Mouse (Mus musculus): ENCODE data around the gene B3galt4.

DNA sequence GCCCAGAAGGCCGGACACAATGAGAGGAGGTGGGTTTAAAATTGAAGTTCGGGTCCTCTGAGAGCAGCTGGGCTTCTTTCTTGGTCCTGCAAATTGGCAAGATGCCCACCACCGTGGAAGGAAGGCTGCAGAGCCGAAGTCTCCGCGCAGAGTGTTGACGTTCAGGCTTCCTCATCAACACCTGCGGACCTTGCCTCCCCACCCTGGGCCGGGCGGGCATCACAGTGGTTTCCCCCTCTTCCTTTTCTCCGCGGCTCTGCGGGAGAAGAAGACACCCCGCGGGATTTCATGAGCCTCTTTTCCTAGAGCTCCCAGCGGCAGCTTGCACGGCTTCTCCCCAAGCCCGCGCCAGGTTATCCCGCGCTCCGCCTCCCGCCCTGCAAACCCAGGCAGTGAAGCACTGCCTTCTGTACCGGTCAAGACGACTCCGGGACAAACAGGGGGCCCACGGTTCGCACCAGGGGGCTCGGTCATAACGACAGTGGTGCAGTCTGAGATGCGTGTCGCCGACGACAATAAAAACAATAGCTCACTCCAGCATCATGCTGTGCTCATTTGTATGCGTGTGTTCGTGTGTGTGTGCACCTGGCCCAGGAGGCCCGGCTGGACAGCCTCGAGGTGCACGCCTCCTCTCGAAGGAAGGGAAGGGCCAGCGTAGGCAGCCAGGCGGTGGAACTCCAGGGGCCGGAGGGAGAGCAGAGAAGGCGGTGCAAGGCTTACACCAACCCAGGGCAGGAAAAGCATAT is 42.8 kb downstream of the B3galt4 start:
- TF ChIP-seq CTCF (IDR thresholded peaks at IDR 0.05; ENCODE audit: low read depth) (no peak), EP300 (IDR thresholded peaks at IDR 0.05; ENCODE audit: low read depth) (no peak)

All from heart, postnatal 0 days (tissue).